Mouse (Mus musculus): Measurements from ENCODE around the gene Mrnip.

DNA sequence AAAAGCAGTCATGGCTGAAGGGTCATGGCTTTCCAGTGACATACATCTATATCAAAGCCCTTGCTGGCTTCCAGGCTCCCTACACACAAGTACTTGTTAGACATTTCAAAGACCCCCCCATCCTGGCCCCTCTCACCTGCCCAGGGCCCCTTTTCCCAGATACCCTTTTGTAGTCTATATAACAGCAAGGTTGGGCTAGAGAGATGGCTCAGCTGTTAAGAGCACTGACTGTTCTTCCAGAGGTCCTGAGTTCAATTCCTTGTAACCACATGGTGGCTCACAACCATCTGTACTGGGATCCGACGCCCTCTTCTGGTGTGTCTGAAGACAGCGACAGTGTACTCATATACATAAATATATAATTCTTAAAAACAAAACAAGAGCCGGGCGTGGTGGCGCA, 40.4 kb downstream of the Mrnip start:
- TF ChIP-seq GATA1 (IDR thresholded peaks at IDR 0.05; ENCODE audit: borderline replicate concordance, low read length), result no peak
- no peak for TF ChIP-seq FLI1 (IDR thresholded peaks at IDR 0.05; ENCODE audit: low read length)
